Mouse (Mus musculus) right cerebral cortex, postnatal 25 days (tissue): ENCODE measurements around the gene Bcas1.

Source experiments
- DNase-seq: peaks from one replicate; pipeline ENCODE4 v3.0.0; 2022

Gene Bcas1

DNA sequence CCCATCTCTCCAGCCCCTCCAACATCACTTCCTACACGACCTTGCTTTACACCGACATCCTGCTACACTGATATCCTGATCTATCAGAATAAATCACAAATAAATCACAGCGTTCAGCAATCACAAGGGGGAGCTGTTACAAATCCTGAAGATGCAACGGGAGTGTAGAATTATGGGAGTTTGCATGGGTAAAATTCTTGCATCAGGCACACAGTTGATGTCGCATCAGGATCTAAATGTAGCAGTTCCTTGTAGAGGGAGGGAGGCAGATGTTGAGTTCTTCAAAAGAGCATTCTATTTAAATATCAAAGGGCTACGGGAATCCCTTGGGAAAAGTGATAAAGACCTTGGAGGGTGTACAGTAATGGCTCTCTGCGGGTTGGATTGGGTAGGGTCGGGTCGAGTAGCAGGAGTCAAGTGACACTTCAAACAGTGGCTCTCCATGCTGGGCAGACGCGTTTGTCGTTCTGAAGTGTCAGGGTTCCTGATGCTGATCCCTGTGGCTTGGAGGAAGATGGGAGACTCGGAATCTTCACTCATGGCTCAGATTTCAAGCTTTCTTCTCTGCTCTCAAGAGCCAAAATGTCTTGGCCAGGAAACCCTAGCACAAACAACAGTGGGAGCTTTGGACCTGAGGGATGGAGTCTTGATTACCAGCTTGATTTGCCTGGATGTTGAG is 16.0 kb downstream of the Bcas1 start:
- DNase-seq: no peak

GRCm38 (mm10) chr2:170410677-170411489 is 16.8 kb downstream of the Bcas1 start:
- DNase-seq: no peak

- DNase-seq: peak; percentile 22
These were observed 21.2 kb downstream of the Bcas1 start for GRCm38 (mm10) chr2:170406438-170406837.

DNA sequence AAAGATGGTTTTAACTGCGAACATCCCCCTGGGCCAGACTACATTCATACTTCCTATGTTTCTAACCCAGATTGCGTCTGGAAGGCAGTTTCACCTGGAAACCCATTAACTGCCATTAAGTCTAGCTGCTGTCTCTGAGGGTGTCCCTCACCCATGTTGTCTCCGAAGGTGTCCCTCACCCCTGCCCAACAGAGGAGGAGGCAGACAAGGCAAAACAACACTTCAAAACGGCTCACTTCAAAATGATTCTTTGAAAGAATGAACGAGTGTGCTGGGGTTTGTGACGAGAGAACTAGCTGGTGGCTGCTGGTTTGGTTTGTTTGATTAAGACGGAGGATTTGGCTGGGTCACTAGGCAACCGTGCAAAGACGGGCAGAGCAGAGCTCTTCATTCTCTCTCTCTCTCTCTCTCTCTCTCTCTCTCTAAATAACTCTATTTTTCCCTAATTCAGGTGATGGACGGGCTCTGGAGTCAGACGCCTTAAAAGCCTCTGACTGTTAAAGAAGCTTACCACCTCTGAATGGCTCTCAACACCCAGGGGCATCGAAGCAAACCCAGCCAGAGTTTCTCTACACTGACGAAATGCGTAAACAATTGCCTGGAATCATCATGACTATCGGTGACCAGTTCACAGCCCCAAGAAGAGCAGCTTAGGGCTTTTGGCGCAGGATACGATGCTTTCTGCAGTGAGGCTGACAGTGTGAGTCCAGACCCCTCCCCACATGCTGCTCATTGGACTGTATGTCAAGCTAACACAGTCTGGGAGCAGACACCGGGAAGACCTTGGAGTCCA is 22.7 kb downstream of the Bcas1 start:
- no peak for DNase-seq

DNA sequence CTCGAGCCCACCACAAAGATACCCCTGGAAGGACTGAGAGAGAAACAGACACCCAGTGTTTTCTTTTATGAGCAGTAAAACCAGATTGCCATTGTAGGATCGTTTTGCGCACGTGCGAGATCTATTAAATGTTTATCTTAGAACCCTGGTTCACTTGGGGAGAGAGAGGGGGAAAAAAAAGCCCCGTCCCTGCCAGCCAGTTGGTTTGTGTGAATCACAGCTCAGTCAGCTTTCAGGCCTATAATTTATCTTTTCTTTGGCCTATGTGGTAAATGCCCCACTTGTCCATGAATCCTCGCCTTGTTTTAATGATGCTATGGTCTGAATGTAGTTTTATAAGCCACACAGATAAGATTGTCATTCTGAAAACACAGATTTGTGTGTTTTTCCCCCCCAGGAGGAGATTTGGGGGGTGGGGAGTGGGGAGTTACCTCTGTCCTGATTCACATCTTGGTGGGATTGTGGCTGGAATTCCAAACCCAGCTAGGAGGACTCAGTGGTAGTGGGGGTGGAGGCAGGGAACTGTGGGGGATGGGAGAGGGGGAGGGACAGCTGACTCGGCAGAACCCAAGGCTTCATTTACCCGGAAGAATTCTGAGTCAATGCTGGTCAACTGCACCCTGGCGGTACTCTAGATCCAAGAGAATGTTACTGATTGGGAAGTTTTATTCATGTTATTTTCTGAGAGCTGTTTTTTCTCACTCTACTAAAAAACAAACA is 23.8 kb downstream of the Bcas1 start:
- no peak for DNase-seq

DNA sequence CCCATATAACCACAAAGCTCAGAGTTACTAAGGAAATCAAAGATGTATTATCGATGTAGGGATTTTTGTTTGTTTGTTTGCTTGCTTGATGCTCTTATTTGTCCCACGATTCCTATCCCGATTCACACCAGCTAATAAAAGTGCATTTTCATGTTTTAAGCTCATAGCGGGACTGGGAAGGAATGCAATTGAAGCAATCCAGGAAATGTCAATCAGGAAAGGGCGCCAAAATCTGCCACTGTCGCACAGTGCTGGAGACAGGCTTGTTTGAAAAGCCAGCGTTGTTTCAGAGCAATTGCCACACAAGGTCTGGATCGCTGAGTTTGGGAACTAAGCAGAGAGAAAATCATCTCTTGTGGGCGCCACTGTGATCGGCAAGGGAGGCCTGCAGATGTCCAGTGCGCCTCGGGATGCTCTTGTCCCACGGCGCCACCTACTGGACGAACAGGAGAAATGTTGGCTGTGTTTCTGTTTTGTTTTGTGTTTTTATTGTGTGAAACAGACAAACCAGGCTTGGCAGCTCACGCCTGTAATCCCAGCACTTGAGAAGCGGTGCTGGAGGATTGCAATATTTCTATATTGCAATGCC is 26.3 kb downstream of the Bcas1 start:
- DNase-seq: peak; percentile 64

DNA sequence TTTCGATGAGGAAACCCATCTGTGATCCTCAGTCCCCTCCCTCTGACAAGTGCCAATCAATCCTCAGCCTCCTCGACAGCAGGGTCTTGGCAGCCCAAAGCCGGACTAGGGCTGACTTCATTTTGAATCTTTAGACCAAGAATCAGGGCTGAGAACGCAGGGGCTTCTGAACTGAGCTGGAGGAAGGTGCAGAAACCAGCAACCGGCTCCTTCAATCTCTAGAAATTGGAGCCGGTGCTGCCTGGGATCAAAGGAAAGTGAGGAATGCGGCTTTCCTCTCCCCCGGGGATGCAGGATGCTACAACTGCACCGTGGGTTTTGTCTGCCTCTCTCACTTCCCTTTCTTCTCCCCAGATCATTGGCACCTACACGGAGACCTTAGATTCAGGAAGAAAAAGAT is 27.0 kb downstream of the Bcas1 start:
- DNase-seq: no peak

DNA sequence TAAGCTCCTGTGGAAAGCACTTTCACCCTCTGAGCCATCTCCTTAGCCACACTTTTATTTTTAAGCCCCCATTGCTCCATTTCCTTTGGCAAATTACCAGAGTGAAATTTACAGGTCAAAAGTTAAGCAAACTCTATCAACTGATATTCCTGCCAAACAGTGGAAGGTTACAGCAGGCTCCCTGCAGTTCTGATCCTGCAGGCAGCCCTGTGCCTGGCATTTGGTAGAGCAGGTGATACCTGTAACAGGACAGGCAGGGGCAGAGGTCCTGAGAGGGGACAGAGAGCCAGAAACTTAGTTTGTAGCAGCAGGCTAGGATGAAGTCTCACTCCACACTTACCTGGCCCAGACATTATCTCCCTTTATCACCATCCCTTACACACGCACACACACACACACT is 35.7 kb downstream of the Bcas1 start:
- no peak for DNase-seq

DNA sequence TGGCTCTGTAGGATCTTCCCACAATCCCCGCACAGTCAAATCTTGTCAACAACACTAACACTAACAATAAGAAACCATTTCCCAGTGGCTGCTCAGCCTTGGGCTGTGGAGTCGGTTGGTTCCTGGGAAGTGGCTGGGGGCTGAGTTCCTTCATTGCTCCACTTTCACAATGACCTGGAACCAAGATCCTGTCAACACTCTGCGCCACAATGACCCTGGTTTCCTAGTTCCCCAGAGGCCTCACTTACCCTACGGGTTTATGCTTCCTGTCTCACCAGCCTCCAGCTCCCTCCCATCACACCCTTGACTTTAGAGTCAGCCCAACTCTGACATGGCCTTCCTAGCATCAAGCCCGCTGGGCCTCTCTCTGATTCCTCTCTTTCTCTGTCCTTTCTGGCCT is 39.3 kb downstream of the Bcas1 start:
- DNase-seq: no peak

DNA sequence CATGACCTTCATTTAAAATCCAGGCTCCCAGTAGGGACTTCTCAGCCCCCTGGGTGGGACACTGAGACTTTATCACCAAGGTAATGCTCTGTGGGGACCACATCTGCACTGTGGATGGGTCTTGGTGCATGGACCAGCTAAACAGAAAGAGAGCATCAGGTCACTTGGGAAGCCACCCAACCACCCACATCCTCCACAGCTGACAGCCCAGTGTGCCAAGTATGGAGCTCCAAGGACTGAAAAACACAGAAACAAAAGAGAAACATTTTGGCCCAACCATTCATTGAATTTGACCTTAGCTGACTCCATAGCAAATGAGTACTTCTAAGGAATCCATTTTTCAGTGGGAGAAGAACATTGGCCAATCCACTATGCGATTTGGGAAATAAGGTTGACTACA is 42.1 kb downstream of the Bcas1 start:
- no peak for DNase-seq

DNA sequence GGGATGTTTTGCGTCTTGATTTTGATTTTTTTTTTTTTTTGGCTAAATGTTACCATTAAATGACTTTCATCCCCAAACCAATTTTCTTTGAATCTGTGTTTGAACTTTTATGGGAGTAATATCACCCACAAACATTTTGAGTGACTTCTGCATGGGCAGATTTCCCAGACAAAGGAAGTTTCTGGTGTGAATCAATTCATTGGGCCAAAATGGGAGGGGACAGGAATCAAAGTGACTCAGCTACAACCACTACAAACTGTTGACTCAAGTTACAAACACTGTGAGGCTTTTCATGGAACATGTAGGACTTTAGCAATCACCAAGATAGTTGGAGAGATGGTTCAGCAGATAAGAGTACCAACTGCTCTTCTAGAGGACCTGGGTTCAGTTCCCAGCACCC is 42.9 kb downstream of the Bcas1 start:
- DNase-seq: no peak

- no peak for DNase-seq
These were observed 54.3 kb downstream of the Bcas1 start for GRCm38 (mm10) chr2:170373391-170373790.

DNA sequence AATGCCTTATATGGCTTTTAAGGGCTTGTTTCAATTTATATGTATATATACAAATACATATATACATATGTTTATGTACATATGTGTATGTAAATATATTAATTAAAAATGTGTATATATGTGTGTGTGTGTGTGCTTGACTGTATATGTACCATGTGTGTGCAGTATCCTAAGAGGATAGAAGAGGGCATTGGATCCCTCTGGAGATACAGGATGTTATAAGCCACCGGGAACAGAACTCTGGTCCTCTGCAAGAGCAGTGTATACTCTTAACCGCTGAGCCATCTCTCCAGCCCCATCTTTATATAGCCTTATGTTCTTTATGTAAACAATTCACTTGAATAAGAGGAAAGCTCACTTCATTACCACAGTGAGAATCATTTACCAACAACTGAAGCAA is 62.0 kb downstream of the Bcas1 start:
- DNase-seq: no peak

DNA sequence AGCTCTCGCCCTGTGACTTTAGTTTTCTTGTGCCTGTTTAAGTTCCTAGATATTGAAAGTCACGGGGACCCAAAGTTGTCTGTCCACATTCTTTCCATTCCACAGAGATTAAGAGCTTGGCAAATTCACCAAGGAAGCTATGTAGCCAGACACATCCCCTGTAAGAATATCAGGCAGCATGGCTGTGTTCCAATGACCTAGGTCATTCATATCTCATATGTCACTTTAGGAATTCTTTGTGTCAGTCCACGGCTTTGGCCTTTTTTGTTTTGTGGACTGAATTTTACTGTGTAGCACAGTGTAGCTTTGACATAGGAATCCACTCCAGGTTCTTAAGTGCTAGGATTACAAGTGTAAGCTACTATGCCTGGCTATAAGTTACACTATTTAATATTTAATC is 62.4 kb downstream of the Bcas1 start:
- no peak for DNase-seq

- DNase-seq: no peak
These were observed 70.8 kb downstream of the Bcas1 start for GRCm38 (mm10) chr2:170356667-170357374.

DNA sequence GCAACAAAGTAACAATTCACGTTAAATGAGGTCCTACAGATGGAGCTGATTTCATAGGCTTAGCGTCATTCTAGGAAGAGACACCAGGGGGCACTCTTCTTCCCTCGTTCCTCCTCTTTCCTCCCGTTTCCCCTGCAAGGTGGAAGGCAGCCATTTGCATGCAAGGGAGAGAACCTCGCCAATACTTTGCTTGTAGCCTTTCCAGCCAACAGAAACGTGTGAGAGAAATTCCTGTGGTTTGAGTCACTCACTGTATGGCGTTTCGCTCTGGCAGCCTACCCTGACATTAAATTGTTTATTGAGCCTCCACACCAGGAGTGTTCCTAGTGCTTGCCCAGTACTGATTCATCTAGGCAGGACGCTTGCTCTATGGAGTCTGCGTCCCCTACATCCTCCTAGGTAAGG is 72.7 kb downstream of the Bcas1 start:
- peak; percentile 68 for DNase-seq

DNA sequence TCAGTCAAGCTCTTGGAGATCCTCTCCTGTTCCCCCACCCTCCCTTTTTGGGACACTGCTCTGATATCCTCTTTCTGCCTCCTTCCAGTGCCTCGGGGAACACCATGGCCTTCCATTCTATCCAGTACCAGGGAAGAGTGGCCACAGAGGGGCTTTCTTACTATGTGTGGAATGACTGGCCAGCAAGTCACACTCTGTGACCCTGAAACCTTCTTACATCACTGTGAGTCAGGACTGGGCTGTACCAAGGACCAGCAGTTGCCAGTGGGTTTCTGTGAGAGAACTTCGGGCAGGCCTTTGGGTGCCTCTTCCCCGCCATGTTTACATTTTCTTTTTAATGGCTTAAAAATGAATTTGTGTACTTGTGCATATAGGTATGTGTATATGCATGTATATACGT is 75.4 kb downstream of the Bcas1 start:
- DNase-seq: no peak

DNA sequence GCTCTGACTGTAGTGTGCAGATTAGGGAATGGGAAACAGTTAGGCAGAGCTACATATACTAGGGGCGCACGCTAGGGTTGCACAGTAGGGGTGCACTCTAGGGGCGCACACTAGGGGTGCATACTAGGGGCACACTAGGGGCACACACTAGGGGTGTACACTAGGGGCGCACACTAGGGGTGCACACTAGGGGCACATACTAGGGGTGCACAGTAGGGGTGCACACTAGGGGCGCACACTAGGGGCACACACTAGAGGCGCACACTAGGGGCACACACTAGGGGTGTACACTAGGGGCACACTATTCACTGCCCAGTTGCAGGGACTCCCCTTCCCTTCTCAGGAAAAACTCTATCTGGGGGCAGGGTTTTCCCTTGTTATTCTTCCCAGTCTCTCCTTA is 75.8 kb downstream of the Bcas1 start:
- DNase-seq: no peak

DNA sequence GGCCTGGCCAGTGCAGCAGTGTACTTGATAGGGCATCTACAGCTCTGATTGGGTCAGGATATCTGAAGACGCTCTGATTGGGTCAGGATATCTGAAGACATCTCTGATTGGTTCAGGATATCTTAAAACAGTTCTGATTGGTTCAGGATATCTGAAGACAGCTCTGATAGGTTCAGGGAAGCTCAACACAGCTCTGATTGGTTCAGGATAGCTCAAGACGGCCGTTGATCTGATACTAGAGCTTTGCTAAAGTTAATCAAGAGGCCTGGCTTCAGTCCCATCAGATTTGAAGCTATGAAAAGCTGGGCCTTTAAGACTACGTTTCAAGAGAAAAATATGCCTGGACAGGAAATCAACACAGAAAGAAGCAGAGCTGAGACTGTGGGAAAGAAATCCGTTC is 77.9 kb downstream of the Bcas1 start:
- DNase-seq: no peak

- no peak for DNase-seq
These were observed 78.5 kb downstream of the Bcas1 start for GRCm38 (mm10) chr2:170349096-170349495.

DNA sequence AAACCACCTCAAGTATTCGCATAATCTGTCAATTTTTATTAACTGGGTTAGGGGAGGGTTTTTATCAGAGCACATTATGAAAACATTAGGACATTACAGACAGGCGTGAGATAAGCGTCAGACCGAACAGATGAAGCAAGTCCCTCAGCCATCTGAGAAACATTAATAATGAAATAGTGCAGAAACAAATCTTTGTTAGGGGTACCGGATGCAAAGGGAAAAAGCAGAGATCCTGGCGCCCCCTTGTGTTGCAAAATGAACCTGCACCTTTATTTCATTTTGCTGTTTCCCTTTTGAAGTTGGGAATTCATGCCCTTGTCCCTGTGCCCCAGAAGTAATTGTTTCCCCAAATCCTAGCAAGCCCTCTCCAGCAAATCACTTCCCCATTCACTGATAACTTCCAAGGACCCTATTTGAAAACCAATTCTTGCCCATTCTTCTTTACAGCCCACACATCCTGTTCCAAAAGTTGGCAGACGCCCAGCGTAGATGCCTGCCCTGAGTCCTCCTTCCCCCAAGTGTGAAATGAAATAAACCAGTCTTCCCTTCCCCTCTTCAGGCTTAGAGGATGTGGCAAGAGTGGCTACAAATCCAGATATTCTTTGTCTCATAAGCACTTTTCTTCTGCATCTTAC is 80.4 kb downstream of the Bcas1 start:
- DNase-seq: no peak

GRCm38 (mm10) chr2:170345410-170345793 is 82.2 kb downstream of the Bcas1 start:
- no peak for DNase-seq
